Mouse (Mus musculus) right cerebral cortex, postnatal 10 days (tissue): ENCODE results near the gene Nr1d2.
A peak's percentile ranks its signal among the peaks of the same experiment; 100 is the strongest.
"Not testable (repeated sequence)": the region's sequence is repeated elsewhere in the genome, so short reads cannot be mapped to it uniquely, and the experiment has no call there.

Experiments
- DNase-seq, 2 experiments: peaks; one replicate each; pipeline ENCODE4 v3.0.0; 2021; ENCODE audit warnings: low spot score in 2 of 2

Nr1d2 gene

DNA sequence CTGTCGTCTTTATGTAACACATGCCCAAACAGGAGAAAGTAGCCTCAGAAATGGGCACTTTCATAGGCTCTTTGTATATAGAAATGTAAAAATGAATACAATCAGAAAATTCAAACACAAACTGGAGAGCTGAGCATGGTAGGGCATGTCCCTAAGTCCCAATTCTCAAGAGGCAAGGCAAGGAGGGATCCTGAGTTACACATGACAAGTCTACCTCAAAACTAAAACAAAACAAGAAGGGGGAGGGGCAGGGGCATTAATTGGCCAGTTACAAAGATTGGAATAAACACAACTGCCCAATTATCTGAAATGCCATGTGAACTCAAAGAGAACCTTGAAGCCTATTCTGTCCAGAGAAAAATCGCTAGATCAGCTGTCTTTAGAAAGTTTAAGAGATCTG, 5.9 kb downstream of the Nr1d2 start:
- DNase-seq: no peak

DNA sequence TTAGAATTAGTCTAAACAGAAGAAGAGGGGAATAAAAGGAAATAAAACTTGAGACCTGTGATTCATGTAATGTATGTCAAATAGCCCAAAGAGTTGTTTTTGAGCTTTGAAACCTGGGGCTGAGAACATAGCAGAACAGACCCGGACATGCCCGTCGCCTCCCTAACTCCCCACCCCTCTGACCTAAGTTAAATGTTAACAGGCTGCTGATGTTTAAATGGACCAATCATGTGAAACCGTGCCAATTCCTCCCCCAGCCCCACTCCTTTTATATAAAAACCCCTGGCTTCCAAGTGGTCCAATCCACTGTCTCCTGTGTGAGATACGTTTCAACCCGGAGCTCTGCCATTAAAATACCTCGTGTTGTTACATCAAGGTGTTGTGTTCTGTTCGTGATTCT, 7.1 kb downstream of the Nr1d2 start:
- DNase-seq: not testable (repeated sequence)

DNA sequence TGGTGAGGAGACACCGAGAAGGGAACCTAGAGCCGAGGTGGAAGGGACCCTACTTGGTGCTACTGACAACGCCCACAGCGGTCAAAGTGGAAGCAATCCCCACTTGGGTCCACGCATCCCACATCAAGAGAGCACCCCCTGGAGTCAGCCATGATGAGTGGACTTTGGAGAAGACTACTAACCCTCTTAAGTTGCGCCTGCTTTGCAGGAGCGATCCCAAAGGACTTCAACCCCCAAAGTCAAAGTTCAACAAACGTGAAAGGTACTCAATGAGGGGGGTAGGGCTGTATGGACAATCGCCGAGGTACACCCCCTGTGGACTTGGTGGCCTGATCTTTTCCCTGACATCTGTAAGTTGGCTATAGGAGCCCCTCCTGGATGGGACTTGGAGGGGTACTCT, 9.2 kb downstream of the Nr1d2 start:
- not testable (repeated sequence) for DNase-seq

DNA sequence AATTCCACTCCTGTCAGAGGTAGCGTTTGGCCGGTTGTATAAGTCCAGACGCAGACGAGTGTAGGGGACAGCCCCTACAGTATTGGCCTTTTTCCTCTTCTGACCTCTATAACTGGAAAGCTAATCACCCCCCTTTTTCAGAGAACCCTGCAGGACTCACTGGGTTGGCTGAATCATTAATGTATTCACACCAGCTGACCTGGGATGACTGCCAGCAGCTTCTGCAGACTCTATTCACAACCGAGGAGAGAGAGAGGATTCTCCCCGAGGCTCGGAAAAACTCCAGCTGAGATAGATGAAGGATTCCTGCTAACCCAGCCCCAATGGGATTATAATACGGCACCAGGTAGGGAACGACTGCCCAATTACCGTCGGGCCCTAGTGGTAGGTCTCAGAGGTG, 12.7 kb downstream of the Nr1d2 start:
- DNase-seq: not testable (repeated sequence)

DNA sequence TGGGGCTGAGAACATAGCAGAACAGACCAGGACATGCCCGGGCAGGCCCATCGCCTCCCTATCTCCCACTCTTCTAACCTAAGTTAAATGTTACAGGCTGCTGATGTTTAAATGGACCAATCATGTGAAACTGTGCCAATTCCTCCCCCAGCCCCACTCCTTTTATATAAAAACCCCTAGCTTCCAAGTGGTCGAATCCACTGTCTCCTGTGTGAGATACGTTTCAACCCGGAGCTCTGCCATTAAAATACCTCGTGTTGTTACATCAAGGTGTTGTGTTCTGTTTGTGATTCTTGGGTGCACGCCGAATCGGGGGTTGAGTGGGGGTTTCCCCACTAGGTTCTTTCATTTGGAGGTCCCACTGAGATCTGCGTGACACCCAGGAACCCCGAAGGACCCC, 13.5 kb downstream of the Nr1d2 start:
- not testable (repeated sequence) for DNase-seq

DNA sequence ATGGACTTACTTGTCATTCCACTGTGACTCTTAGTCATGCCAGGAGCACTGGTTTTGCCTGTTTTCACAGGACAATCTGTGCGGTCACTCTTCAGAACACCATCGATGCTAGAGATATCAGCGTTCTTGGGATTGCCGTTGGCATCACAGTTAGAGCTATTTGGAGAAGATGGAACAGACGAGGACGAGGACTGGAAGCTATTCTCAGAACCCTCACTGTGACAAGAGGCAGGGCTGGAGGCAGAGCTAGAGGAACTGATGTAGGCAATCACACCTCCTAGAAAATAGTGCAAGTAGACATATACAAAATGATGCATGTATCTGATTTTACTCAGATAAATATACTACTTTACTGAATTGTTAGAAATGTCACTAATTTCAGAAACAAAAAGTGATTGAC, 16.9 kb downstream of the Nr1d2 start:
- DNase-seq: peak in 1 of 2 experiments; percentile 49

DNA sequence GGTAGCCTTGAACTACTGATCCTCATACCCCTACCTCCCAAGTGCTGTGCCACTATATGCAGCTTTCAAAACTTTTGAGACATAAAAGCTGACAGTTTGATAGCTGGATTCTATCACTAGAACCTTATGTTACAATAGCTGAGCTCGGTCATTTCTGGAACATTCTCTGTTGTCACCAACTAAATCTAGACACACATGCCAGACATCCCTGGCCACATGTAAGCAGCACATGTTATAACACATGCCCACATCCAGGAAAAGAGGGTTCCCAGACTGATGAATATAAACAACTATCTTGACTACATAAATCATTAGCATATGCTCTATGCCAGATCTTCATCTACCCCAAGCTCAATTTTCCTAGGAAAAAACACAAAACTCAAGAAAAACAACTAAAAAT, 21.8 kb downstream of the Nr1d2 start:
- peak in 1 of 2 experiments; percentile 32 for DNase-seq

DNA sequence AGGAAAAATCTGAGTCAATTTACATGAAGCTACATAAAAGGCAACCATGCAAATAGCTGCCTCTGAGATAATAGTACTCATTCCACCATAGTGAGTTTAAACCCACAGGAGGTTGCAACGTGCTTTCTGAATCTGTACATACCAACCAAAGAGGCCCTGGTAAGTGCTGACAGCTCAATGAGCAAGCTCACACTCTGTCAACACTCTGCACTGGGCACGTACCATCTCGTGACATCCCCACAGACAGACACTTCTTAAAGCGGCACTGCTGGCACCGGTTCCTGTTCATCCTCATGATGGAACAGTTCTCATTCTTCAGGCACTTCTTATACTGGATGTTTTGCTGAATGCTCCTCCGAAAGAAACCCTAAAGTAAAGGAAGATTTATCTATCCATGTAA, 22.5 kb downstream of the Nr1d2 start:
- DNase-seq: peak in 1 of 2 experiments; percentile 41

DNA sequence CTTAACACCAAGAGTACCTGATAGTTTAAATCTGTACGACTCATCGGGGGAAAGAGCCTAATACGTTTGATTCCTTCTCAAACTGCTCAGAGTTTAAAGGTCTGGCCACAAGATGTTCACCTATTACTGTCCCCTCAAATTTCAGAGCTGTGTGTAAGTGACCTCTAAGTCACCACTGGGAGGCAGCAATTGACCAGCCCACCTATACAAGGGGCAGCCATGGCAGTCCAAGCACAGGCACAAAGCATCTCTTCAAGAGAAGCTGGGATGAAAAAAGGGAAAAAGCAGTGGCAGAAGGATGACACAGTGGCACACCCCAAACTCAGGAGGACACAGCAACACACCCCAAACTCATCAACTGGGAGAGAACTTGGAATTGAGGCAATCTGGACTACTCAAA, 28.1 kb downstream of the Nr1d2 start:
- peak in 1 of 2 experiments; percentile 24 for DNase-seq

DNA sequence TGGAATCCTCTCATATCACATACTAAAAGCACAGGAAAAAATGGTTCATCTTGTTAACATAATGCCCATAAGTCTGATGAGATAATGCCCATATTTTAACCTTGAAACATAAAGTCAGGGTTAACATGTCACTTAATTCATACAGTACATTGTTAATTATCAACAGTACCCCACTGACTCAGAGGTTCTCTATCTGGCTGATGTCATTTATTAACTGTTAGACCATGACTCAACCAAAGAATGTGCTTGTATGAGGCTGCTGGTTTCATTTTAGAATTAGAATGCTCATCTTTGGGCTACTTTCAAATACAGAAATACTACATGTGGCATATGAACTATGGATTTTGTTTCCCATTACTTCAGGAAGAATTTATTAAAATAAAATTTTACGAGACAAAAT, 34.6 kb downstream of the Nr1d2 start:
- DNase-seq: not testable (repeated sequence)

DNA sequence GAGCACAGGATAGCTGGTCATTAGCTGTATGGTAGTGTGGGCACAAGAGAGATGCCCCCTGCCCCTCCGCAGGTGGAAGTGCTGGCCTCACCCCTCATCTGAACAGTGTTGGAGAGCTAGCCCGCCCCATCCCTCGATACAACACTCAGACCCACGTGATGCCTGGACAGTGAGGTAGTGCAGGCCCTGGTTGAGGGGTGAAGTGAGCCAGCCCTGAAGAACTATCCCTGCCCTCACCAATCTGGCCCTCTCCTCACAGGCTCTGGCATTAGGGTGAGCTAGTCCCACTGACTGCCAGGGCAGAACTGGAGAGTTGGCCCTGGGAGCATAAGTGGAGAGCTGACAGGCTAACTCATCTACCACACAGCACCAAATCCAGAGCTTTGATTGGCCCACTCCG, 37.5 kb downstream of the Nr1d2 start:
- no peak for DNase-seq

DNA sequence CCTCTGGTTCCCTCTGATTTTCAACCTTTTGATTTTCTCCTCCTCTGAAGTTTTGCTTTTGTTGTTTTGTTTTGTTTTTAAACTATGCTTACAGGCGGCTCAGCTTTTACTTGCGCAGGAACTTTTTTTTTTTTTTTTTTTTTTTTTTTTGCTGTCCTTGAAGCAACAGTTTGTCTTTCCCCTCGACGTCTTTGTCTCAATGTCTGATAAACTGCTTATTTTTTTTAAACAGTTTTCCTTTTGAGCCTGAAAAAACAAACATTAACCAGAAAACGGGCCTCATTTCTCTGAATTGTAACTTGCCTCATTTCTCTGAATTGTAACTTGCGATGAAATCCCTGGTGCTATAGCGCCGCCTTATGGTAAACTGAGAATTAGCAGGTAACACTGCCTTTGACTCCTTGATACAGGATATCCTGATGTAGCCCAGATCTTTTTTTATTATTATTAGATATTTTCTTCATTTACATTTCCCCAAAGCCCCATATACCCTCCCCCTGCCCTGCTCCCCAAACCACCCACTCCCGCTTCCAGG, 52.0 kb downstream of the Nr1d2 start:
- DNase-seq: peak; percentile 57 to 73

DNA sequence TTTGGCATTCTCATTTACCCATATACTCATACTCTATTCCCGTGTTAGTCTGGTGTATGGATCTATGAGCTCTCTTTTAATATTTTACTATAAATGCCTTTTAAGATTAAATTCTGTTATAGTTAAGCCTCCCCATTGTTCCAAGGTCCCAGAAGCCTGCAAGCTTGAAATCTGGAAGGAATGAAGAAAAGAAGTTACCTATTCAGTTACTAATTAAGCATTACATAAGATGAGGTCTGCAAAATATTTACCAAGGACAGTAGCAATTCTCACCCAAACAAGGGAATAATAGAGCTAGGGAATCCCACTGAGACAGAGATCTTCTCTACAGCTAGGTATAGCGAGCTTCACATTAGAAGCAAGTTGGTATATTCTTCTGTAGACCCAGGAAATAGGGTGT, 61.4 kb downstream of the Nr1d2 start:
- DNase-seq: not testable (repeated sequence)

DNA sequence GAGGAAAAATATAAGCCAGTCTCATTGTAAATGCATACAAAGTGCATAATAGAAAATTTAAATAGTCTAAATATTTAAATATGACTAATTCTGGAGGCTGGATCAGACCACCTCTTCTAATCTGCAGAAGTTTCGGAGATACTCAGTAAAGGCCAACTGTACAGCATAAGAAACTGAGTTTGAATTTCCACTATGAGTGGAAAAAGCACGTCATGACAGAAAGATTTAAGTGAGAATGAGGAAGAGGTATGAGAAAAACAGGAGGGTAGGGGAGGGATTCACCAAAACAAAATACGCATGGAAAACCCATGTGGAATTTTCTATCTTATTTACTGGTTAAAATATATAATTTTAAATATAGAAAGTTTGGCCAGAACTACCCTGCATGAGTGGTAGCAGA, 71.3 kb downstream of the Nr1d2 start:
- no peak for DNase-seq

DNA sequence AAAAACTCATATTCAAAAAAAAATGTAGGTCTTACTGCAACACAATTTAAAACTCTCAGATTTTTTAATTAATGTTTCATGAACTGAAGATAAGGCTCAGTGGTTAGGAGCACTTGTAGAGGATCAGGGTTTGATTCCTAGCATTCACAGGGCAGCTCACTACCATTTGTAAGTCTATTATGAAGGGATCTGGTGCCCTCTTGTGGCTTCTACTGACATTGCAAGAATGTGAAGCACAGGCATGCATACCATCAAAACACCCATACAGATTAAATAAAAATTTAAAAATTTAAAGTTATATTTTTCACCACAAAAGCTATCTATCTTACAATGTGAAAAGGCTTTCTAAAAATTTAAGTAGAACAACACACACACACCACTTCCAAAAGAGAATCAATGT, 71.9 kb downstream of the Nr1d2 start:
- DNase-seq: no peak
